Mouse (Mus musculus) heart, embryonic 14.5 days (tissue): ENCODE measurements around the gene Slit3. TPM values are rescaled to one million over a fixed set of nuclear protein-coding genes. Genes with fewer than 3 reads are reported as not detected.

ENCODE experiments used
- ATAC-seq: fragments of 200-750 bp; cut with Nextera tagmentation; 2 replicates; pipeline ENCODE4 v1.8.0; 2017; ENCODE audit warnings: low read depth, moderate TSS enrichment; ENCODE audit not compliant: insufficient number of reproducible peaks, insufficient read depth, low FRiP score
- H3K27ac ChIP-seq, 2 experiments: fragments of 200-500 bp in 1 of 2; fragments of 300-500 bp in 1 of 2; sonication (generic) in 1 of 2; replicated peaks in 1 of 2; 2 replicates each; pipeline ENCODE4 v1.5.1; 2012 to 2014; ENCODE audit warnings: low read depth in 2 of 2, low read length in 2 of 2, control low read depth in 1 of 2, mild to moderate bottlenecking in 1 of 2, mixed read lengths in 1 of 2; ENCODE audit not compliant: control insufficient read depth in 1 of 2, insufficient read depth in 1 of 2
- H3K27me3 ChIP-seq: fragments of 300-500 bp; sonication (generic); 2 replicates; pipeline ENCODE4 v1.6.1; 2014; ENCODE audit warnings: mild to moderate bottlenecking, low read length, control low read depth; ENCODE audit not compliant: control insufficient read depth, insufficient read depth
- H3K36me3 ChIP-seq: fragments of 300-500 bp; sonication (generic); 2 replicates; pipeline ENCODE4 v1.6.1; 2014; ENCODE audit warnings: mild to moderate bottlenecking, control low read depth, low read length, mixed read lengths; ENCODE audit not compliant: control insufficient read depth, insufficient read depth
- H3K4me1 ChIP-seq, 2 experiments: fragments of 200-500 bp in 1 of 2; fragments of 300-500 bp in 1 of 2; sonication (generic) in 1 of 2; 2 replicates each; pipeline ENCODE4 v1.6.1; 2012 to 2014; ENCODE audit warnings: low read length in 2 of 2, control low read depth in 1 of 2, mixed read lengths in 1 of 2; ENCODE audit not compliant: control insufficient read depth in 2 of 2, insufficient read depth in 2 of 2
- H3K4me2 ChIP-seq: fragments of 300-500 bp; sonication (generic); 2 replicates; pipeline ENCODE4 v1.6.1; 2014; ENCODE audit warnings: mild to moderate bottlenecking, low read length
- H3K4me3 ChIP-seq, 2 experiments: fragments of 200-500 bp in 1 of 2; fragments of 300-500 bp in 1 of 2; sonication (generic) in 1 of 2; 2 replicates each; pipeline ENCODE4 v1.5.1; 2012 to 2014; ENCODE audit warnings: low read length in 2 of 2, mild to moderate bottlenecking in 2 of 2, control low read depth in 1 of 2, low read depth in 1 of 2, moderate library complexity in 1 of 2; ENCODE audit not compliant: control insufficient read depth in 1 of 2, insufficient read depth in 1 of 2
- H3K9ac ChIP-seq: fragments of 300-500 bp; sonication (generic); 2 replicates; pipeline ENCODE4 v1.6.1; 2014; ENCODE audit warnings: mild to moderate bottlenecking, low read length
- H3K9me3 ChIP-seq: fragments of 300-500 bp; sonication (generic); 2 replicates; pipeline ENCODE4 v1.6.1; 2016; ENCODE audit warnings: low read length, control low read depth; ENCODE audit not compliant: control insufficient read depth
- WGBS: fragments of 180-500 bp; shearing (Covaris S2); extraction: QIAGEN DNeasy Blood & Tissue Kit; methylation state at CpG from one replicate; pipeline ENCODE4 v1.1.7; 2014; 5-methylcytosine and 5-hydroxymethylcytosine counted together
- microRNA counts: library from miRNA; unstranded; fragments of <30 nt; microRNA quantifications from one replicate; lab custom pipeline; 2016
- microRNA-seq: library from miRNA; unstranded; fragments of <30 nt; microRNA quantifications from one replicate; pipeline ENCODE4, GENCODE M21; 2016
- polyA plus RNA-seq: library from polyadenylated mRNA; unstranded; fragments of >200 nt; fragmentation: Nextera tagmentation; extraction: Ambion mirVana; gene quantifications from 2 replicates; pipeline ENCODE4 v1.2.1, GENCODE M21; 2014

The Slit3 gene
- polyA plus RNA-seq, 1 experiment from 2014 or later = 25.7 TPM

- H3K4me1 ChIP-seq = no peaks in the 10 kb centered on the region
- WGBS = 70% methylated on average over 8 of the region's 8 CpGs
- no peaks in the 10 kb centered on the region for H3K36me3 ChIP-seq
- no peak overlapping the region for H3K4me2 ChIP-seq
- no peak overlapping the region for H3K9ac ChIP-seq
- no peak for ATAC-seq
- no peak overlapping the region for H3K4me3 ChIP-seq
- H3K27me3 ChIP-seq = no peaks in the 10 kb centered on the region
- H3K9me3 ChIP-seq = no peaks in the 10 kb centered on the region
- H3K27ac ChIP-seq = no peak overlapping the region
Observed at GRCm38 (mm10) chr11:35750578-35750977, 629.6 kb downstream of the Slit3 start.

- Histone ChIP-seq H3K36me3 (no peaks in the 10 kb centered on the region), H3K9ac (no peak overlapping the region), H3K27me3 (no peaks in the 10 kb centered on the region), H3K4me3 (no peak overlapping the region), H3K27ac (no peak overlapping the region), H3K4me1 (0 out of 4 replicates have a peak, but pooled peaks cover 0 to 2% of the 10 kb centered on the region in 2 experiments), H3K9me3 (no peaks in the 10 kb centered on the region), H3K4me2 (no peak overlapping the region)
- 88% methylated on average over 4 of the region's 4 CpGs for WGBS
- no peak for ATAC-seq
Observed at GRCm38 (mm10) chr11:35754906-35755418, 633.9 kb downstream of the Slit3 start.

GRCm38 (mm10) chr11:35755546-35755945 lies 634.5 kb downstream of the Slit3 start:
- ATAC-seq = no peak
- 57% methylated on average over 6 of the region's 6 CpGs for WGBS
- H3K27ac ChIP-seq = no peak overlapping the region
- no peak overlapping the region for H3K9ac ChIP-seq
- no peak overlapping the region for H3K4me2 ChIP-seq
- no peaks in the 10 kb centered on the region for H3K9me3 ChIP-seq
- 0 out of 4 replicates have a peak, but pooled peaks cover 0 to 2% of the 10 kb centered on the region in 2 experiments for H3K4me1 ChIP-seq
- no peak overlapping the region for H3K4me3 ChIP-seq
- H3K27me3 ChIP-seq = no peaks in the 10 kb centered on the region
- H3K36me3 ChIP-seq = no peaks in the 10 kb centered on the region

- H3K27ac ChIP-seq = no peak overlapping the region
- ATAC-seq = no peak
- 79% methylated on average over 11 of the region's 11 CpGs for WGBS
Observed at GRCm38 (mm10) chr11:35756411-35757303, 635.6 kb downstream of the Slit3 start.

More at GRCm38 (mm10) chr11:35756411-35757303, 635.6 kb downstream of the Slit3 start:
- H3K4me1 ChIP-seq = 0 out of 4 replicates have a peak, but pooled peaks cover 0 to 2% of the 10 kb centered on the region in 2 experiments
- no peaks in the 10 kb centered on the region for H3K36me3 ChIP-seq
- no peak overlapping the region for H3K4me2 ChIP-seq
- H3K4me3 ChIP-seq = no peak overlapping the region
- no peaks in the 10 kb centered on the region for H3K27me3 ChIP-seq
- no peak overlapping the region for H3K9ac ChIP-seq
- H3K9me3 ChIP-seq = no peaks in the 10 kb centered on the region

MicroRNAs encoded within 50 kb of the gene (microRNA counts, 519-probe panel; counts per million panel counts)
- microRNA mmu-miR-218 (lab: Ali Mortazavi, UCI) = 6,555 counts per million, percentile 91 among the panel's probes with 10 or more counts

Small RNA genes lying within 50 kb of the gene (microRNA-seq; reads per million reads assigned to microRNA genes)
- 48.4 reads per million, percentile 43 among the genes with 10 or more reads in this experiment for gene Mir218-2
